ENCODE assay signal across 21 mouse cellular contexts in the genomic region with DNA sequence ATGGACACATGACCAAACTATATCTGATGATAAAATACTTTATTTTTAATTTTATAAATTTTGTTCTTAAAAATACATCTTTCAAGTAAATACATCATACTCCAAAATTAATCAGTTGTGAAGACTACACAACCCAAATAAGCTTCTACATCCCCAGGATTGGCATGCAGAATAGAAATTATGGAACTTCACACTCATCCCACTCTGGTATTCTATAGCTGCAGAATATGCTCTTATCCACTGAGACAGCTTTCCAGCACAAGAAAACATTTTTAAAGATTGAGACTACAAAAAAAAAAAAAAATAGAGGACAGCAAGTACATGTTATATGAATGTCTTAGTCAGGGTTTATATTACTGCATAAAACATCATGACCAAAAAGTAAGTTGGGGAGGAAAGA.
"Had no signal": no experiment of that assay in that cellular context is flagged by ENCODE, and none has a peak within 500 bp of the region (broad histone marks: within the 10 kb centered on the region; RNA-seq: fewer than 3 reads in every experiment).

No protein-coding gene starts in this region.

- DNase-seq: cerebellum, adult 8-10 months; cerebellum, adult 9-10 months; cerebellum, adult 9-11 months; cerebellum, postnatal 10 days; cerebellum, postnatal 14 days; cerebellum, postnatal 25 days; cerebellum, postnatal 36 days; embryo, embryonic 11 days; forebrain, postnatal 0 days; gastrocnemius, adult 2 months; gastrocnemius, postnatal 10 days; gastrocnemius, postnatal 14 days; gastrocnemius, postnatal 25 days; gastrocnemius, postnatal 36 days; heart, adult 11 months; heart, adult 18-20 months; heart, adult 2 months had no signal

- ATAC-seq: forebrain, embryonic 13.5 days; forebrain, embryonic 14.5 days; forebrain, embryonic 15.5 days; forebrain, embryonic 16.5 days; forebrain, postnatal 0 days had no signal
